Mouse (Mus musculus): ENCODE results near the gene Celf5.
A peak's percentile ranks its signal among the peaks of the same experiment; 100 is the strongest.
"Not testable (repeated sequence)": the region's sequence is repeated elsewhere in the genome, so short reads cannot be mapped to it uniquely, and the experiment has no call there.

Gene Celf5

DNA sequence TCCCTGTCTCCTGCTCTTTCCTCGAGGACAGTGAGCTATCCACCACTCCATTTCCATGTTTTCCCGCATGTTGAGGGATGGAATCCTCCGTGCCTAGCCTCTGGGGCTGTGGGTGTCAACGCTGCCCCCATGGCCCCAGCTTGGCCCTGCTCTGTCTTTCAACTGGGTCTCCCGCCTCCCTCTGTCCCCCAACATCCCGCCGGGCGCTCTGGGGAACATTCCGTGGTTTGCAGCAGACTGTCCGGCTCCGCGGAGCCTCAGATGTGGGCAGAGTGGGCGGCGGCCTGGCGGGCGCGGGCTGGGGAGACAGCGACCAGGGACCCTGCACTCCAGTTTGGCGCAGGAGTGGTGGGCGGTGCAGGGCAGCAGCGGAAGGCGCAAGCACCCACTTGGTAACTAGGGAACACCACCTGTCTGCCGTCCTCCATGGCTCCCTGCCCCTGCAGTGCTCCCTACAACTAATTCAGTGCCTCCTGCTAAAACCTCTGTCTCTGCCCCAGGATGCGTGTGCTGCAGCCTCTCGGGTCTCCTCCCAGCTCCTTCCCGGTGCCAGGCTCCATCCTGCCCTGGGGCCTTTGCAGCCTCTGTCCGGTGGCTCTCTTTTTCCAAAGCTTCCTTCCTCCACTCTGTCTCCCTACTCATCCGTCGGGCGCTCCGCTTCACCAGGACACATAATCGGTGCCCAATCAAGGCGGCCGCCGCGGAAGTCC, 30.1 kb downstream of the Celf5 start:
- DNase-seq = no peak

- no peak for DNase-seq
Observed at GRCm38 (mm10) chr10:81451365-81451745, 31.2 kb downstream of the Celf5 start.

DNA sequence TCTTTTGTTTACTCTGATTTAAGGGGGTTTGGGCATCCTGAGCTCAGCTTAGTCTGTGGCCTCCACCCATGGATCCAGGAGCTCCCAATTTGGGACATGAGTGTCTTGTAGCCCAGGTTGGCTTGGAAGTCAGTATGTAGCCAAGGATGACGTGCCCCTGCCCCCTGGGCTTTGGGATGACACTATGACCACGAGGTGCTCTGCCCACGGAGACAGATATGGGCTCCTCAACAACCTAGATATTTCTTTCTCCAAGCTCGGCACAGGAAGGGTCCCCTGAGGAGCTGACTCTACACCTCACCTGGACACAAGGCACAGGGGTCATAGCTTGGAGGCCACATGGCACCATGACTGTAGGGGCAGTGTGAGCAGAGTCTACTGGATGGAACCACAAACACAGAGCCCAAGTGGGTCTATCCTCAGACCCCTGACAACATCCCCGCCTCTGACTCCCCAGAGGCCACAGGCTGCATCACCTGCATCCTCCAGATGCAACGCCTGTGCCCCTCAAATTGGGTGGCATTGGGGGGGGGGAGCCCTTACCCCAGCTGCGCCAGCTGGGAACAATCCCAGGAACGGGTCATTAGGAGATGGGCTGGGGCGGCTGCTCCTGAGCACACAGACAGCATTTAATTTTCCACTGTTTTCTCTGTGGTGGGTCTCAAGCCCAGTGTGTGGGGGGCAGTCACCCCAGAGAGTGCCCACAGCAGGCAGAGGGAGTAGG, 31.7 kb downstream of the Celf5 start:
- DNase-seq = peak in 1 of 2 experiments; percentile 3

GRCm38 (mm10) chr10:81450140-81450539, 32.4 kb downstream of the Celf5 start:
- peak; percentile 56 to 79 for DNase-seq

GRCm38 (mm10) chr10:81445516-81445915, 37.0 kb downstream of the Celf5 start:
- not testable (repeated sequence) for DNase-seq

- no peak for DNase-seq
Observed at GRCm38 (mm10) chr10:81441019-81441418, 41.5 kb downstream of the Celf5 start.

GRCm38 (mm10) chr10:81435436-81435835, 47.1 kb downstream of the Celf5 start:
- peak in 1 of 2 experiments; percentile 6 for DNase-seq

GRCm38 (mm10) chr10:81434361-81435263, 47.9 kb downstream of the Celf5 start:
- DNase-seq = peak; percentile 38 to 45

DNA sequence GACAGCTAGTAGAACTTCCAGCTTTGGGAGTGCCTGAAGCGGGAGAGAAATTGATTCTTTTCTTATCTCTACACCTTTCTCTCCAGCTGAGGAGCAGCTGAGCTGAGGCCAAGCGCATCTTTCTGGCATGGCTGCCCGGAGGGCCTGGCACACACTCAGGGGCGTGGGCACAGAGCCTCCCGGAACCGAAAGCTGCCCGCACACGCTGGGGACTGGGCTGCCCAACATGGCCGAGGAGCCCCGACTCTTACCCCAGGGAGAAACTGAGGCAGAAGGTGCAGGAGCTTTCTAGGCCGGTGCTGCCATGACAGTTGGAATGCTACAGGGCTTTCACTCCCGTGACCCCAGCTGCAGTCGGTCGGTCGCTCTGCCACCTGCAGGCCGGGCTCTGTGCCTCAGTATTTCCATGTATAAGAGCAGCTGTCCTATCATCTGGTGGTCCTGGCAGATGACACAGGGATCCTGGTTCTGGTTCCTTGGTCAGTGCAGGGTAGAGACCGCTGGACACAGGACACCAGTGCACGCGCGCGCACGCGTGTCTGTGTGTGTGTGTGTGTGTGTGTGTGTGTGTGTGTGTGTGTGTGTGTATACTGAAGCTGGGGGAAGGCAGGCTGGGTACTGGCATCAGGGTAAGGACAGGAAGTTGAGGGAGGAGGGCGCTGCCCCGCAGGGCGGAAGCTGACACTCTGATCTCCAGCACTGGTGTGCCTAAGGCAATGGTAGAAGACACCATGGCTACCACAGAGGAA, 48.8 kb downstream of the Celf5 start:
- DNase-seq = peak; percentile 73 to 74

DNA sequence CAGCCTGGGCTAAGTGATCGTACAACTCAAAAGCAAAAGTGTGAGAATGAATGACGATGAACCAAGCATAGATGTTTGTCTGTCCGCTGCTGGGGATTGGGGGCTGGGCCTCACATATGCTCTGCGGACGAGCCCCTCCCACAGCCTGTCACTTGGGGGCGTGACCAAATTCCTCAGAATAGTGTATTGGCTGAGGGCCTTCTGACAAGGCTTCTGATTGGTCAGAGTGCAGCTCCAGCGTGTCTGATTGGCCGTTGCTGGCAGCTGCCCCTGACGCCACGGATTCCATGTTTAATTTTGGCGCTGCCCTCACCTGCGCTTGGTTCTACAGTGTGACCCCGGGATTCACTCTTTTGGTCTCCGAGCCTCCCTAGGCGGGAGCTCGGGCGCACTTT, 49.6 kb downstream of the Celf5 start:
- DNase-seq = peak; percentile 85 to 88

GRCm38 (mm10) chr10:81432169-81432867, 50.2 kb downstream of the Celf5 start:
- no peak for DNase-seq

DNA sequence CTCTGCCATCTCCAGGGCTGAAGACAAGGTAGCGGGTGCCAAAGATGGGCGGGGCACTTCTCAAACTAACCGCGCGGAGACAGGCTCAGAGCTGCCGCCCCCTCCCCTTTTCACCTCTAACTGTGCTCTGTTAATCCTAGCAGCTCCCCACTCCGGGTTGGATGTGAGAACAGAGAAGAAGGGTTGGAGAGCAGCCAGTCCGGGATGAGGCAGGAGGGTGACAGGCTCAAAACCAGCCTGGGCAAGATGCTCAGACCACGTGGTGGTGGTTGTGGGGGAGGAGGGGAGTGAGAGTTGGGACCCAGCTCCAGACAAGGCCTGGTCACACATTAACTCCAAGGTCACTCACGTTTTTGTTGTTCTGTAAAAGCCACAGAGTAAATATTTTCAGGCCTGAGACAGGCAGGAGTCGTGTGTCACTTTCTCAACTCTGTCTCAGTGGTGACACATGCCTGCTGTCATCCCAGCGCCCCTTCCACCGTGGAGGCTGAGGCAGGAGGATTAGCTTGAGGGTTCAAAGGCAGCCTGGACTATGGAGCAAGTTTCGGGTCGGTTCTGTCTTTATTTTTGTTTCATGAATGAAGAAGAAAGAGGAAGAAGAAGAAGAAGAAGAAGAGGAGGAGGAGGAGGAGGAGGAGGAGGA, 50.9 kb downstream of the Celf5 start:
- DNase-seq = no peak

GRCm38 (mm10) chr10:81430831-81431525, 51.5 kb downstream of the Celf5 start:
- DNase-seq = peak; percentile 54 to 65

DNA sequence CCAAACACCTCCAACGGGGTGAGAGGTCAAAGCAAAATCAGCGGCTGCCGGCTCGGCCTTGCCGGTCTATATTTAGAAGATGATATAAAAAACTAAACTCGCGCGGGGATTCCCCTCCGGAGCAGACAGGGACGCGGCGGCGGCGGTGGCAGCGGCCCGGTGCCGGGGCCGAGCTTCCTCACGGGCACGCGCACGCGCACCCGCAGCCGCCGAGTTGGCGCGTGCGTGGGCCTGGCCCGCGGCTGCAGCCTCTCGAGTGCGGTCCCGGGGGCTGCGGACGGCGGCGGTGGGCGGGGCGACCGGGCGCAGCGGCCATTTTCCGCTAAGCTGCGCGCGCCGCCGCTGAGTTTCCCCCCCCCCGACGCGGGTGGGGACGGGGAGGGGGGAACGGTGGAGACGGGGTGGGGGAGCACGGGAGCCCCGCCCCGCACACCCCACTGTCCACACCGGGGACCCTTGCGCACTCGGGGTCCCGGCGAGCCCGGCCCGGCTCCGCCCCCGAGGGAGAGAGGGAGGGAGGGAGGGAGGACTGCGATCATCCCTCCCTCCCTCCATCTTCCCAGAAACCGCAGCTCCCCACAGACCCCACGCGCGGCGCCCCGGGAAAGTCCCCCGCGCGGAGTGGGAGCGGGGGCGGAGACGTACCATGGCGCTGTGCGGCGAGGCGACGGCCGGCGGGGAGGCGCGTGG, 52.2 kb downstream of the Celf5 start:
- peak; percentile 73 to 82 for DNase-seq

- peak; percentile 81 to 85 for DNase-seq
Observed at GRCm38 (mm10) chr10:81429605-81430061, 52.9 kb downstream of the Celf5 start.

- peak; percentile 6 for DNase-seq
Observed at GRCm38 (mm10) chr10:81429092-81429491, 53.4 kb downstream of the Celf5 start.

DNA sequence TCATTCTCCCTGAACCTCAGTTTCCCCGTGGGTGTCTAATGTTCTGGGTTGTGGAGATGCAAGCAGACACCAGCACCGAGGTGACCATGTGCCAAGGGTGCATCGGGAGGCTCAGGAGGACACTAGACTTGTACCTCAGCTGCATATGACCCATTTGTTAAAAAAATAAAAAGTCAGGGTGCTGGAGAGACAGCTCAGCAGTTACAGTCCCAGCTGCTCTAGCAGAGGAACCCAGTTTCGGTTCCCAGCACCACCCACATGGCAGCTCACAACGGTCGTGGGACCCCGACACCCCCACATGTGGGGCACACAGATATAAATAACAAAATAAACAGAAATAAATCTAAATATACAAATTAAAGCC, 54.0 kb downstream of the Celf5 start:
- peak in 1 of 2 experiments; percentile 3 for DNase-seq

GRCm38 (mm10) chr10:81427804-81428506, 54.6 kb downstream of the Celf5 start:
- DNase-seq = peak; percentile 2 to 3

DNA sequence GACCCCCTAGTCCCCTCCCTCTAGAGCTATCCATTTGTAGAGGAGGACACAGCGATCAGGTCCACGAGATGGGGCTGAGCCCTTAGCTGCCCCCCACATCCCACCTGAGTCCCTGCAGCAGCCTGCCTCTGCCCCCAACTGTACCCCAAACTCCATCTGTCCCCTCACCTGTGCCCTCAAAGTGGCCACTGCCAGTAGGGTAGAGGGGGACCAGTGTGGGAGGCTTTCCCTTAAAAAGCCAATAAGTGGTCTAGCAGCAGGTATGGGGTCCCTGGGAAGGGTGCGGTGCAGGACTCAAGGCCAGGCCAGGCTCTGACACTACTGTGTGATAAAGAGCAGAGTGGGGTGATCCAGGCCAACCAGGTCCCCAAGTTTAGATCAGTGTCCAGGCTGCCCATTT, 55.2 kb downstream of the Celf5 start:
- DNase-seq = no peak

All from spleen, adult 18-20 months (tissue).